8 mouse cellular contexts compared by ENCODE assay signal in the genomic region with DNA sequence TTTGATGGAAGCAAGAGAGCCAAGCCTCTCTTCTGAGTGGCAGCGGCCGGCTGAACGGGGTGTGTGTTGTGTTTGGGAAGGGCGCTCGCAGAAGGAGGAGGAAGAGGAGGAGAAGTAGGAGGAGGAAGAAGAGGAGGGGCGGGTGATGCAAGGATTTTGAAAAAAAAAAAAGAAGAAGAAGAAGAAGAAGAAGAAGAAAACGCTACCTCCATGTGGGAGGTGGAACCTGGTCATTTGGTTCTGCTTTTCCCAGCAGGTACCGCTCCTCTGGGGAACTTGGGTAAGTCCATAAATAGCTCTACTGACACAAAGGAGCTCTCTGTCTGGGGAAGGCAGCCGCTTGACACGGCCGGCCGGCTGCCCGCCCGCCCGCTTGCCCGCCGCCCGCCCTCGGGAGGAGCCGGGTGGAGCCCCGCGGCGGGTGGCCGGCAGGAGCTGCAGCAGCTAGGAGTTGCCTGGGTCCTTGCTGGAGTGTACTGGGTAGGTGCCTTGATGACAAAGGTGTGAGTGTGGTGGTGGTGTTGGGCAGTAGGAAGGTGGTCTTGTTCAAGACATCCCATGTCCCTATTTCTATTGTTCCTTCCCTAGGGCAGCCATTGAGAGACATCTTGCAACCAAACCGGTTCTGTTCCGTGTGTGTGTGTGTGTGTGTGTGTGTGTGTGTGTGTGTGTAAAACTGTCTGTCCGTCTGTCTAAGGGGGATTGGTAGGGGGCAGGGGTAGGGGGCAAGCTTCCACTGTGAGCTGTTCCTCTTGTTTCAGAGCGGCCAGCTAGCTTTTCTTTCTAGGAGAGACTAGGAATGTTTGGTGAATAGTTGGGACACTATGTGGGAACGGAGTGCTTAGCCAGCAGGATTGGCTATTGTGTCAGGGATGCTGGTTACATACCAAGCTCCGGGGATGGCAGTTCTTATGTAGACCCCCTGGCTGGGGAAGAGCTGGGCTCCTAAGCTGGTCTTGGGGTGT.
DNase-seq lines count a peak whose midpoint lies in the region; ATAC-seq and TF ChIP-seq lines count a peak whose summit lies in the region.

No protein-coding gene starts in this region.

- no peak overlapping the region for H3K27ac ChIP-seq in kidney, postnatal 0 days
- 0 out of 2 replicates have a peak overlapping the region, but pooled peaks have one; percentile 28 for H3K27ac ChIP-seq in heart, embryonic 15.5 days
- no peak overlapping the region for H3K27ac ChIP-seq in liver, embryonic 13.5 days
- H3K27ac ChIP-seq in neural tube, embryonic 15.5 days (replicated peaks) = peak overlapping the region; percentile 54

- no peaks in the 10 kb centered on the region for H3K27me3 ChIP-seq in kidney, postnatal 0 days (ENCODE audit: insufficient read depth, low read length)
- H3K27me3 ChIP-seq in heart, embryonic 15.5 days = peaks cover 24% of the 10 kb centered on the region; the same call in 1 of the 2 replicates
- H3K27me3 ChIP-seq in liver, embryonic 13.5 days = peaks cover 36% of the 10 kb centered on the region
- H3K27me3 ChIP-seq in neural tube, embryonic 15.5 days (replicated peaks) = no peaks in the 10 kb centered on the region

- H3K9ac ChIP-seq in kidney, postnatal 0 days (ENCODE audit: low read depth, low read length) = peak overlapping the region; percentile 57
- peak overlapping the region; percentile 51 for H3K9ac ChIP-seq in heart, embryonic 15.5 days
- H3K9ac ChIP-seq in liver, embryonic 13.5 days = peak overlapping the region; percentile 6; the same call in 1 of the 2 replicates
- peak overlapping the region; percentile 67 for H3K9ac ChIP-seq in neural tube, embryonic 15.5 days (replicated peaks)

- H3K9me3 ChIP-seq in kidney, postnatal 0 days (replicated peaks; ENCODE audit: low read length) = no peaks in the 10 kb centered on the region
- no peaks in the 10 kb centered on the region for H3K9me3 ChIP-seq in heart, embryonic 15.5 days (replicated peaks)
- no peaks in the 10 kb centered on the region for H3K9me3 ChIP-seq in liver, embryonic 13.5 days (replicated peaks)
- H3K9me3 ChIP-seq in neural tube, embryonic 15.5 days (replicated peaks) = no peaks in the 10 kb centered on the region

- TF ChIP-seq CTCF in kidney, postnatal 0 days (IDR thresholded peaks at IDR 0.05; ENCODE audit: low read depth) = no peak

- H3K36me3 ChIP-seq in kidney, postnatal 0 days (ENCODE audit: insufficient read depth, low read length) = 0 out of 2 replicates have a peak, but pooled peaks cover 3% of the 10 kb centered on the region
- H3K36me3 ChIP-seq in heart, embryonic 15.5 days = no peaks in the 10 kb centered on the region
- H3K36me3 ChIP-seq in liver, embryonic 13.5 days = no peaks in the 10 kb centered on the region
- no peaks in the 10 kb centered on the region for H3K36me3 ChIP-seq in neural tube, embryonic 15.5 days

- 6% methylated on average over 30 of the region's 30 CpGs for WGBS in kidney, postnatal 0 days
- 14% methylated on average over 30 of the region's 30 CpGs for WGBS in heart, embryonic 15.5 days
- 9% methylated on average over 30 of the region's 30 CpGs for WGBS in liver, embryonic 13.5 days (ENCODE audit: insufficient replicate concordance)
- WGBS in neural tube, embryonic 15.5 days = 3% methylated on average over 29 of the region's 30 CpGs

- H3K4me3 ChIP-seq in kidney, postnatal 0 days (replicated peaks; ENCODE audit: low read depth, low read length) = peak overlapping the region; percentile 48
- peak overlapping the region; percentile 54 for H3K4me3 ChIP-seq in heart, embryonic 15.5 days
- peak overlapping the region; percentile 39 for H3K4me3 ChIP-seq in liver, embryonic 13.5 days (replicated peaks)
- H3K4me3 ChIP-seq in neural tube, embryonic 15.5 days (replicated peaks) = peak overlapping the region; percentile 61

- DNase-seq in kidney, postnatal 0 days (ENCODE audit: low spot score) = peak; percentile 61
- no peak for DNase-seq in kidney, adult 8-10 months
- DNase-seq in cerebellum, postnatal 36 days = peak; percentile 52 to 58
- DNase-seq in liver, embryonic 13.5 days = no peak
- no peak for DNase-seq in thymus, postnatal 14 days

- peaks cover 18% of the 10 kb centered on the region; the same call in 1 of the 2 replicates for H3K4me1 ChIP-seq in kidney, postnatal 0 days (replicated peaks; ENCODE audit: insufficient read depth, low read length)
- H3K4me1 ChIP-seq in heart, embryonic 15.5 days (replicated peaks) = peaks cover 38% of the 10 kb centered on the region
- peaks cover 4% of the 10 kb centered on the region for H3K4me1 ChIP-seq in liver, embryonic 13.5 days (replicated peaks)
- H3K4me1 ChIP-seq in neural tube, embryonic 15.5 days = peaks cover 55% of the 10 kb centered on the region

- peak; percentile 44; the same call in 1 of the 2 replicates for ATAC-seq in kidney, postnatal 0 days (replicated peaks; ENCODE audit: low FRiP score, low read depth)
- peak; percentile 38; the same call in 1 of the 2 replicates for ATAC-seq in heart, embryonic 15.5 days (replicated peaks; ENCODE audit: insufficient number of reproducible peaks, insufficient read depth, low FRiP score, low read depth)
- ATAC-seq in liver, embryonic 13.5 days (ENCODE audit: low read depth) = no peak
- ATAC-seq in neural tube, embryonic 15.5 days (ENCODE audit: low FRiP score) = peak; percentile 22
- ATAC-seq in erythroblast, adult 5-6 weeks (replicated peaks; ENCODE audit: low FRiP score, poor library complexity, severe bottlenecking) = no peak

- H3K4me2 ChIP-seq in kidney, postnatal 0 days (ENCODE audit: low read length) = peak overlapping the region; percentile 60
- H3K4me2 ChIP-seq in heart, embryonic 15.5 days = peak overlapping the region; percentile 73
- H3K4me2 ChIP-seq in liver, embryonic 13.5 days = peak overlapping the region; percentile 29
- H3K4me2 ChIP-seq in neural tube, embryonic 15.5 days = peak overlapping the region; percentile 71

Comparison
In these comparisons a context has a peak if more than half of its experiments do, and no peak if none do; other contexts are left out.
1. DNase-seq: peak in kidney, postnatal 0 days (single experiment) and cerebellum, postnatal 36 days (2 of 2); none in kidney, adult 8-10 months (0 of 2), liver, embryonic 13.5 days (single experiment) and thymus, postnatal 14 days (single experiment).
2. ATAC-seq: peak in kidney, postnatal 0 days (single experiment), heart, embryonic 15.5 days (single experiment) and neural tube, embryonic 15.5 days (single experiment); none in liver, embryonic 13.5 days (single experiment) and erythroblast, adult 5-6 weeks (single experiment).
3. H3K27ac ChIP-seq: peak in heart, embryonic 15.5 days (single experiment) and neural tube, embryonic 15.5 days (single experiment); none in kidney, postnatal 0 days (single experiment) and liver, embryonic 13.5 days (single experiment).
4. H3K9ac ChIP-seq: peak in every context shown above with its lines; median percentile 67 in neural tube, embryonic 15.5 days; 57 in kidney, postnatal 0 days; 51 in heart, embryonic 15.5 days; 6 in liver, embryonic 13.5 days.
5. Peak in every context shown above with its lines, with median percentiles within 50 percentile points of each other: H3K4me2 ChIP-seq and H3K4me3 ChIP-seq.